Mouse (Mus musculus) forebrain, embryonic 15.5 days (tissue): ENCODE results near the gene Kcnip3. TPM values are rescaled to one million over a fixed set of nuclear protein-coding genes. Genes with fewer than 3 reads are reported as not detected.

Experiments
- ATAC-seq: fragments of 200-750 bp; cut with Nextera tagmentation; replicated peaks from 2 replicates; pipeline ENCODE4 v1.8.0; 2017; ENCODE audit warnings: mild to moderate bottlenecking, moderate TSS enrichment, moderate library complexity
- H3K27ac ChIP-seq: fragments of 300-500 bp; sonication (generic); replicated peaks from 2 replicates; pipeline ENCODE4 v1.5.1; 2015; ENCODE audit warnings: mild to moderate bottlenecking, inconsistent platforms
- H3K27me3 ChIP-seq: fragments of 300-500 bp; sonication (generic); 2 replicates; pipeline ENCODE4 v1.6.1; 2015; ENCODE audit warnings: inconsistent platforms
- H3K36me3 ChIP-seq: fragments of 300-500 bp; sonication (generic); 2 replicates; pipeline ENCODE4 v1.6.1; 2015; ENCODE audit warnings: mild to moderate bottlenecking, inconsistent platforms
- H3K4me1 ChIP-seq: fragments of 300-500 bp; sonication (generic); 2 replicates; pipeline ENCODE4 v1.6.1; 2015; ENCODE audit warnings: inconsistent platforms
- H3K4me2 ChIP-seq: fragments of 300-500 bp; sonication (generic); replicated peaks from 2 replicates; pipeline ENCODE4 v1.6.1; 2015; ENCODE audit warnings: mild to moderate bottlenecking, inconsistent platforms
- H3K4me3 ChIP-seq: fragments of 300-500 bp; sonication (generic); 2 replicates; pipeline ENCODE4 v1.5.1; 2015; ENCODE audit warnings: mild to moderate bottlenecking, inconsistent platforms
- H3K9ac ChIP-seq: fragments of 300-500 bp; sonication (generic); replicated peaks from 2 replicates; pipeline ENCODE4 v1.6.1; 2015; ENCODE audit warnings: mild to moderate bottlenecking, inconsistent platforms
- H3K9me3 ChIP-seq: fragments of 300-500 bp; sonication (generic); 2 replicates; pipeline ENCODE4 v1.6.1; 2016; ENCODE audit warnings: inconsistent platforms
- WGBS: fragments of 180-500 bp; shearing (Covaris S2); methylation state at CpG from one replicate; pipeline ENCODE4 v1.1.7; 2015; ENCODE audit warnings: mixed read lengths; 5-methylcytosine and 5-hydroxymethylcytosine counted together
- polyA plus RNA-seq: library from polyadenylated mRNA; unstranded; fragments of >200 nt; fragmentation: Nextera tagmentation; extraction: Ambion mirVana; gene quantifications from 2 replicates; pipeline ENCODE4 v1.2.1, GENCODE M21; 2015

Kcnip3 gene
- polyA plus RNA-seq = 8.3 and 8.6 TPM in 2 replicates

- ATAC-seq = peak; percentile 86
- Histone ChIP-seq H3K27me3 (no peaks in the 10 kb centered on the region), H3K9me3 (no peaks in the 10 kb centered on the region), H3K9ac (peak within 1 kb of the TSS; percentile 72), H3K4me3 (peak within 1 kb of the TSS; percentile 45), H3K27ac (peak within 1 kb of the TSS; percentile 92), H3K4me1 (peaks cover 70% of the 10 kb centered on the region), H3K36me3 (no peaks in the 10 kb centered on the region), H3K4me2 (peak within 1 kb of the TSS; percentile 71)
- WGBS = under 1% methylated on average over 10 of the region's 10 CpGs
Measured at GRCm38 (mm10) chr2:127522006-127522441, at the start of gene Kcnip3. Kcnip3 (minus strand) TSS chr2:127522094.

GRCm38 (mm10) chr2:127559070-127559966 lies 37.4 kb upstream of the Kcnip3 start:
- H3K27ac ChIP-seq = peak overlapping the region; percentile 54
- 8% methylated on average over 18 of the region's 18 CpGs for WGBS

GRCm38 (mm10) chr2:127551078-127551477 lies 29.2 kb upstream of the Kcnip3 start:
- H3K27ac ChIP-seq = no peak overlapping the region
- WGBS = 60% methylated on average over 5 of the region's 5 CpGs
- peak; percentile 35; the same call in 1 of the 2 replicates for ATAC-seq
- H3K27me3 ChIP-seq = no peaks in the 10 kb centered on the region
- no peak overlapping the region for H3K4me3 ChIP-seq
- H3K4me1 ChIP-seq = no peaks in the 10 kb centered on the region
- no peaks in the 10 kb centered on the region for H3K9me3 ChIP-seq
- H3K4me2 ChIP-seq = no peak overlapping the region
- H3K36me3 ChIP-seq = no peaks in the 10 kb centered on the region
- H3K9ac ChIP-seq = no peak overlapping the region

More at GRCm38 (mm10) chr2:127559070-127559966, 37.4 kb upstream of the Kcnip3 start:
- Histone ChIP-seq H3K4me3 (peak overlapping the region; percentile 34), H3K9ac (peak overlapping the region; percentile 33), H3K4me1 (peaks cover 12% of the 10 kb centered on the region), H3K27me3 (peaks cover 10% of the 10 kb centered on the region; the same call in 1 of the 2 replicates), H3K4me2 (peak overlapping the region; percentile 46), H3K9me3 (no peaks in the 10 kb centered on the region), H3K36me3 (no peaks in the 10 kb centered on the region)
- peak; percentile 100 for ATAC-seq

GRCm38 (mm10) chr2:127550446-127550845 lies 28.6 kb upstream of the Kcnip3 start:
- WGBS = 78% methylated on average over 1 of the region's 1 CpGs

GRCm38 (mm10) chr2:127549711-127550110 lies 27.8 kb upstream of the Kcnip3 start:
- no peak overlapping the region for H3K9ac ChIP-seq

More at GRCm38 (mm10) chr2:127550446-127550845, 28.6 kb upstream of the Kcnip3 start:
- no peaks in the 10 kb centered on the region for H3K4me1 ChIP-seq
- H3K36me3 ChIP-seq = no peaks in the 10 kb centered on the region
- H3K9ac ChIP-seq = no peak overlapping the region
- H3K4me3 ChIP-seq = no peak overlapping the region
- no peak overlapping the region for H3K4me2 ChIP-seq
- no peaks in the 10 kb centered on the region for H3K27me3 ChIP-seq
- no peak overlapping the region for H3K27ac ChIP-seq
- no peaks in the 10 kb centered on the region for H3K9me3 ChIP-seq
- ATAC-seq = no peak

GRCm38 (mm10) chr2:127548342-127549074 lies 26.6 kb upstream of the Kcnip3 start:
- WGBS = 80% methylated on average over 5 of the region's 5 CpGs
- no peaks in the 10 kb centered on the region for H3K36me3 ChIP-seq
- no peaks in the 10 kb centered on the region for H3K9me3 ChIP-seq
- H3K4me1 ChIP-seq = no peaks in the 10 kb centered on the region
- H3K4me3 ChIP-seq = no peak overlapping the region
- no peak overlapping the region for H3K27ac ChIP-seq
- H3K27me3 ChIP-seq = no peaks in the 10 kb centered on the region
- no peak overlapping the region for H3K4me2 ChIP-seq
- no peak overlapping the region for H3K9ac ChIP-seq
- ATAC-seq = no peak

More at GRCm38 (mm10) chr2:127549711-127550110, 27.8 kb upstream of the Kcnip3 start:
- no peaks in the 10 kb centered on the region for H3K36me3 ChIP-seq
- no peak overlapping the region for H3K27ac ChIP-seq
- no peak overlapping the region for H3K4me3 ChIP-seq
- no peaks in the 10 kb centered on the region for H3K9me3 ChIP-seq
- no peak overlapping the region for H3K4me2 ChIP-seq
- H3K4me1 ChIP-seq = no peaks in the 10 kb centered on the region
- H3K27me3 ChIP-seq = no peaks in the 10 kb centered on the region
- ATAC-seq = no peak

GRCm38 (mm10) chr2:127541697-127542096 lies 19.8 kb upstream of the Kcnip3 start:
- Histone ChIP-seq H3K36me3 (no peaks in the 10 kb centered on the region), H3K9me3 (no peaks in the 10 kb centered on the region), H3K9ac (no peak overlapping the region), H3K27ac (no peak overlapping the region), H3K4me2 (no peak overlapping the region), H3K27me3 (peaks cover 38% of the 10 kb centered on the region), H3K4me3 (no peak overlapping the region), H3K4me1 (peaks cover 4% of the 10 kb centered on the region; the same call in 1 of the 2 replicates)
- no peak for ATAC-seq
- WGBS = 85% methylated on average over 2 of the region's 2 CpGs

- Histone ChIP-seq H3K27me3 (peaks cover 38% of the 10 kb centered on the region), H3K36me3 (no peaks in the 10 kb centered on the region), H3K9ac (no peak within 1 kb of the TSS), H3K4me1 (peaks cover 4% of the 10 kb centered on the region; the same call in 1 of the 2 replicates), H3K9me3 (no peaks in the 10 kb centered on the region), H3K4me2 (peak within 1 kb of the TSS; percentile 14; the same call in 1 of the 2 replicates), H3K4me3 (no peak within 1 kb of the TSS), H3K27ac (no peak within 1 kb of the TSS)
- 6% methylated on average over 29 of the region's 29 CpGs for WGBS
- ATAC-seq = no peak
Measured at GRCm38 (mm10) chr2:127541185-127541584, 19.3 kb upstream of the Kcnip3 start, which contains the start of gene Prom2. Prom2 (minus strand) TSS chr2:127541467.

- peaks cover 38% of the 10 kb centered on the region for H3K27me3 ChIP-seq
Measured at GRCm38 (mm10) chr2:127539494-127539893, 17.6 kb upstream of the Kcnip3 start.

GRCm38 (mm10) chr2:127537548-127537947 lies 15.7 kb upstream of the Kcnip3 start:
- no peak overlapping the region for H3K9ac ChIP-seq
- H3K4me3 ChIP-seq = no peak overlapping the region
- H3K4me1 ChIP-seq = peaks cover 4% of the 10 kb centered on the region; the same call in 1 of the 2 replicates
- no peaks in the 10 kb centered on the region for H3K9me3 ChIP-seq
- peaks cover 35% of the 10 kb centered on the region for H3K27me3 ChIP-seq
- H3K27ac ChIP-seq = no peak overlapping the region
- H3K4me2 ChIP-seq = no peak overlapping the region
- no peak for ATAC-seq
- WGBS = 68% methylated on average over 3 of the region's 3 CpGs
- H3K36me3 ChIP-seq = no peaks in the 10 kb centered on the region

More at GRCm38 (mm10) chr2:127539494-127539893, 17.6 kb upstream of the Kcnip3 start:
- Histone ChIP-seq H3K9ac (no peak overlapping the region), H3K4me2 (no peak overlapping the region), H3K4me1 (peaks cover 4% of the 10 kb centered on the region; the same call in 1 of the 2 replicates), H3K4me3 (no peak overlapping the region), H3K9me3 (no peaks in the 10 kb centered on the region), H3K27ac (no peak overlapping the region), H3K36me3 (no peaks in the 10 kb centered on the region)
- 27% methylated on average over 4 of the region's 4 CpGs for WGBS
- ATAC-seq = no peak

GRCm38 (mm10) chr2:127535363-127535762 lies 13.5 kb upstream of the Kcnip3 start:
- Histone ChIP-seq H3K9ac (no peak overlapping the region), H3K36me3 (no peaks in the 10 kb centered on the region), H3K27me3 (peaks cover 15% of the 10 kb centered on the region), H3K4me3 (no peak overlapping the region), H3K9me3 (no peaks in the 10 kb centered on the region), H3K4me1 (no peaks in the 10 kb centered on the region), H3K4me2 (no peak overlapping the region), H3K27ac (no peak overlapping the region)
- no peak for ATAC-seq
- WGBS = 80% methylated on average over 9 of the region's 9 CpGs

GRCm38 (mm10) chr2:127532379-127532778 lies 10.5 kb upstream of the Kcnip3 start:
- Histone ChIP-seq H3K36me3 (no peaks in the 10 kb centered on the region), H3K27me3 (peaks cover 6% of the 10 kb centered on the region; the same call in 1 of the 2 replicates), H3K27ac (no peak overlapping the region), H3K4me3 (no peak overlapping the region), H3K4me1 (no peaks in the 10 kb centered on the region), H3K9ac (no peak overlapping the region), H3K4me2 (no peak overlapping the region), H3K9me3 (no peaks in the 10 kb centered on the region)
- ATAC-seq = no peak
- WGBS = 12% methylated on average over 9 of the region's 9 CpGs
